Mouse (Mus musculus) spleen, postnatal 10 days (tissue): ENCODE data around the gene Endou.

Source experiments
- DNase-seq, 2 experiments: peaks; one replicate each; pipeline ENCODE4 v3.0.0; 2021 to 2022; ENCODE audit warnings: low spot score in 2 of 2

Gene Endou

GRCm38 (mm10) chr15:97727048-97727447 is 4.1 kb downstream of the Endou start:
- no peak for DNase-seq

GRCm38 (mm10) chr15:97726310-97726709 is 4.8 kb downstream of the Endou start:
- no peak for DNase-seq

- DNase-seq = no peak
Measured at GRCm38 (mm10) chr15:97725198-97725785, 5.8 kb downstream of the Endou start.

- DNase-seq = no peak
Measured at GRCm38 (mm10) chr15:97724346-97725197, 6.6 kb downstream of the Endou start.

GRCm38 (mm10) chr15:97723536-97724345 is 7.4 kb downstream of the Endou start:
- no peak for DNase-seq

- peak in 1 of 2 experiments; percentile 48 for DNase-seq
Measured at GRCm38 (mm10) chr15:97721008-97721701, 10.0 kb downstream of the Endou start.

GRCm38 (mm10) chr15:97720026-97720675 is 11.0 kb downstream of the Endou start:
- no peak for DNase-seq

- no peak for DNase-seq
Measured at GRCm38 (mm10) chr15:97719494-97719893, 11.6 kb downstream of the Endou start.

GRCm38 (mm10) chr15:97718535-97719155 is 12.5 kb downstream of the Endou start:
- DNase-seq = no peak

- DNase-seq = peak in 1 of 2 experiments; percentile 72
Measured at GRCm38 (mm10) chr15:97717861-97718534, 13.1 kb downstream of the Endou start.

GRCm38 (mm10) chr15:97716782-97717181 is 14.4 kb downstream of the Endou start:
- DNase-seq = no peak

GRCm38 (mm10) chr15:97715734-97716133 is 15.4 kb downstream of the Endou start:
- DNase-seq = no peak

- no peak for DNase-seq
Measured at GRCm38 (mm10) chr15:97715083-97715482, 16.1 kb downstream of the Endou start.

- DNase-seq = no peak
Measured at GRCm38 (mm10) chr15:97712546-97712945, 18.6 kb downstream of the Endou start.

GRCm38 (mm10) chr15:97710906-97711305 is 20.2 kb downstream of the Endou start:
- no peak for DNase-seq

- peak; percentile 72 to 86 for DNase-seq
Measured at GRCm38 (mm10) chr15:97705211-97706050, 25.7 kb downstream of the Endou start, which contains the start of gene Rpap3. TSS of gene Rpap3 (minus strand) at chr15:97705825.

- no peak for DNase-seq
Measured at GRCm38 (mm10) chr15:97696616-97697015, 34.5 kb downstream of the Endou start.

GRCm38 (mm10) chr15:97693411-97693810 is 37.7 kb downstream of the Endou start:
- no peak for DNase-seq

- no peak for DNase-seq
Measured at GRCm38 (mm10) chr15:97684118-97684517, 47.0 kb downstream of the Endou start.
